Mouse (Mus musculus) cortical plate, adult 2 months (tissue): Measurements from ENCODE around the gene Dnajb2.
A peak's percentile ranks its signal among the peaks of the same experiment; 100 is the strongest.

Experiments used
- CTCF ChIP-seq: fragments of 200-500 bp; IDR thresholded peaks from 2 replicates; pipeline ENCODE4 v1.5.1; 2011; ENCODE audit warnings: mild to moderate bottlenecking, control low read depth, low read length; ENCODE audit not compliant: insufficient read depth; ENCODE audit errors: extremely low read depth
- POLR2A ChIP-seq: fragments of 200-500 bp; IDR thresholded peaks from 2 replicates; pipeline ENCODE4 v1.6.1; 2011; ENCODE audit warnings: mild to moderate bottlenecking, low read length, control low read depth; ENCODE audit not compliant: insufficient read depth; ENCODE audit errors: extremely low read depth

- TF ChIP-seq CTCF (peak; percentile 49), POLR2A (no peak)
These were observed 15.1 kb downstream of the Dnajb2 start for GRCm38 (mm10) chr1:75251112-75251970.
